Mouse (Mus musculus): ENCODE measurements at regions not wholly inside any gene's neighbourhood (a gene's known extent, or its start where the extent isn't known, plus 50 kb on each side); places are given as distances from the start of the nearest gene placed in this dataset.

- DNase-seq: no peak
Measured at GRCm38 (mm10) chr4:82068050-82068449, 625.4 kb upstream of the Mpdz start.

GRCm38 (mm10) chr4:82065641-82066358, 623.2 kb upstream of the Mpdz start:
- DNase-seq: peak; percentile 8

- no peak for DNase-seq
Measured at GRCm38 (mm10) chr4:82062726-82063125, 620.1 kb upstream of the Mpdz start.

- DNase-seq: peak; percentile 70
Measured at GRCm38 (mm10) chr4:82056671-82057070, 614.1 kb upstream of the Mpdz start.

GRCm38 (mm10) chr4:82048171-82048570, 605.6 kb upstream of the Mpdz start:
- no peak for DNase-seq

- DNase-seq: no peak
Measured at GRCm38 (mm10) chr4:82037473-82037872, 594.9 kb upstream of the Mpdz start.

GRCm38 (mm10) chr4:82035074-82035703, 592.6 kb upstream of the Mpdz start:
- peak; percentile 70 for DNase-seq

- no peak for DNase-seq
Measured at GRCm38 (mm10) chr4:82029237-82029636, 586.6 kb upstream of the Mpdz start.

- no peak for DNase-seq
Measured at GRCm38 (mm10) chr4:82027447-82027881, 584.8 kb upstream of the Mpdz start.

- DNase-seq: no peak
Measured at GRCm38 (mm10) chr4:82001406-82001732, 558.8 kb upstream of the Mpdz start.

GRCm38 (mm10) chr4:82000590-82001405, 558.2 kb upstream of the Mpdz start:
- peak; percentile 15 for DNase-seq

- DNase-seq: peak; percentile 59
Measured at GRCm38 (mm10) chr4:81999654-82000314, 557.2 kb upstream of the Mpdz start.

GRCm38 (mm10) chr4:81999093-81999492, 556.5 kb upstream of the Mpdz start:
- DNase-seq: no peak

- no peak for DNase-seq
Measured at GRCm38 (mm10) chr4:81996445-81996844, 553.8 kb upstream of the Mpdz start.

GRCm38 (mm10) chr4:81995243-81995642, 552.6 kb upstream of the Mpdz start:
- no peak for DNase-seq

- no peak for DNase-seq
Measured at GRCm38 (mm10) chr4:81988796-81989195, 546.2 kb upstream of the Mpdz start.

GRCm38 (mm10) chr4:81986616-81987015, 544.0 kb upstream of the Mpdz start:
- DNase-seq: no peak

GRCm38 (mm10) chr4:81981811-81982210, 539.2 kb upstream of the Mpdz start:
- DNase-seq: no peak

- DNase-seq: no peak
Measured at GRCm38 (mm10) chr4:81970472-81970871, 527.9 kb upstream of the Mpdz start.

GRCm38 (mm10) chr4:81969621-81970115, 527.1 kb upstream of the Mpdz start:
- DNase-seq: no peak

- no peak for DNase-seq
Measured at GRCm38 (mm10) chr4:81966054-81966623, 523.5 kb upstream of the Mpdz start.

GRCm38 (mm10) chr4:81963112-81963511, 520.5 kb upstream of the Mpdz start:
- DNase-seq: no peak

GRCm38 (mm10) chr4:81962586-81962985, 520.0 kb upstream of the Mpdz start:
- no peak for DNase-seq

Measured in kidney, postnatal 10 days (tissue).